Mouse (Mus musculus) neural tube, embryonic 11.5 days (tissue): ENCODE measurements around the gene Tmco1. TPM values are rescaled to one million over a fixed set of nuclear protein-coding genes. Genes with fewer than 3 reads are reported as not detected.
"Not testable (repeated sequence)": the region's sequence is repeated elsewhere in the genome, so short reads cannot be mapped to it uniquely, and the experiment has no call there.

Experiments
- ATAC-seq: fragments of 200-750 bp; cut with Nextera tagmentation; 2 replicates; pipeline ENCODE4 v1.8.0; 2017; ENCODE audit warnings: moderate number of reproducible peaks, mild to moderate bottlenecking, moderate TSS enrichment, moderate library complexity; ENCODE audit not compliant: insufficient read depth, low FRiP score, low TSS enrichment
- DNase-seq: peaks from one replicate; pipeline ENCODE4 v3.0.0-alpha.2; 2015; ENCODE audit warnings: low spot score
- H3K27ac ChIP-seq: fragments of 300-500 bp; sonication (generic); 2 replicates; pipeline ENCODE4 v1.5.1; 2014; ENCODE audit warnings: low read depth, mild to moderate bottlenecking, low read length
- H3K27me3 ChIP-seq: fragments of 300-500 bp; sonication (generic); 2 replicates; pipeline ENCODE4 v1.6.1; 2014; ENCODE audit warnings: mild to moderate bottlenecking, low read length, mixed read lengths; ENCODE audit not compliant: control insufficient read depth, insufficient read depth
- H3K36me3 ChIP-seq: fragments of 300-500 bp; sonication (generic); 2 replicates; pipeline ENCODE4 v1.6.1; 2014; ENCODE audit warnings: mild to moderate bottlenecking, low read length, moderate library complexity, mixed read lengths; ENCODE audit not compliant: control insufficient read depth, insufficient read depth
- H3K4me1 ChIP-seq: fragments of 300-500 bp; sonication (generic); 2 replicates; pipeline ENCODE4 v1.6.1; 2014; ENCODE audit warnings: low read length, mixed read lengths; ENCODE audit not compliant: control insufficient read depth, insufficient read depth
- H3K4me2 ChIP-seq: fragments of 300-500 bp; sonication (generic); 2 replicates; pipeline ENCODE4 v1.6.1; 2014; ENCODE audit warnings: low read depth, mild to moderate bottlenecking, moderate library complexity
- H3K4me3 ChIP-seq: fragments of 300-500 bp; sonication (generic); 2 replicates; pipeline ENCODE4 v1.5.1; 2014; ENCODE audit warnings: low read depth, low read length
- H3K9ac ChIP-seq: fragments of 300-500 bp; sonication (generic); 2 replicates; pipeline ENCODE4 v1.6.1; 2014; ENCODE audit warnings: mild to moderate bottlenecking, low read length
- H3K9me3 ChIP-seq: fragments of 300-500 bp; sonication (generic); 2 replicates; pipeline ENCODE4 v1.6.1; 2016; ENCODE audit warnings: low read length; ENCODE audit not compliant: control insufficient read depth
- WGBS: fragments of 180-500 bp; shearing (Covaris S2); extraction: QIAGEN DNeasy Blood & Tissue Kit; methylation state at CpG from one replicate; pipeline ENCODE4 v1.1.7; 2014; 5-methylcytosine and 5-hydroxymethylcytosine counted together
- polyA plus RNA-seq: library from polyadenylated mRNA; unstranded; fragments of >200 nt; fragmentation: Nextera tagmentation; extraction: Ambion mirVana; gene quantifications from 2 replicates; pipeline ENCODE4 v1.2.1, GENCODE M21; 2014

The Tmco1 gene
- polyA plus RNA-seq, 1 experiment from 2014 or later: 81.9 TPM

GRCm38 (mm10) chr1:167339177-167339781 lies 31.1 kb downstream of the Tmco1 start:
- Histone ChIP-seq H3K9ac (no peak overlapping the region), H3K4me1 (no peaks in the 10 kb centered on the region), H3K9me3 (no peaks in the 10 kb centered on the region), H3K27ac (no peak overlapping the region), H3K27me3 (0 out of 2 replicates have a peak, but pooled peaks cover 4% of the 10 kb centered on the region), H3K4me3 (no peak overlapping the region), H3K4me2 (no peak overlapping the region), H3K36me3 (no peaks in the 10 kb centered on the region)
- DNase-seq (no peak), ATAC-seq (no peak)
- WGBS: 79% methylated on average over 8 of the region's 9 CpGs

DNA sequence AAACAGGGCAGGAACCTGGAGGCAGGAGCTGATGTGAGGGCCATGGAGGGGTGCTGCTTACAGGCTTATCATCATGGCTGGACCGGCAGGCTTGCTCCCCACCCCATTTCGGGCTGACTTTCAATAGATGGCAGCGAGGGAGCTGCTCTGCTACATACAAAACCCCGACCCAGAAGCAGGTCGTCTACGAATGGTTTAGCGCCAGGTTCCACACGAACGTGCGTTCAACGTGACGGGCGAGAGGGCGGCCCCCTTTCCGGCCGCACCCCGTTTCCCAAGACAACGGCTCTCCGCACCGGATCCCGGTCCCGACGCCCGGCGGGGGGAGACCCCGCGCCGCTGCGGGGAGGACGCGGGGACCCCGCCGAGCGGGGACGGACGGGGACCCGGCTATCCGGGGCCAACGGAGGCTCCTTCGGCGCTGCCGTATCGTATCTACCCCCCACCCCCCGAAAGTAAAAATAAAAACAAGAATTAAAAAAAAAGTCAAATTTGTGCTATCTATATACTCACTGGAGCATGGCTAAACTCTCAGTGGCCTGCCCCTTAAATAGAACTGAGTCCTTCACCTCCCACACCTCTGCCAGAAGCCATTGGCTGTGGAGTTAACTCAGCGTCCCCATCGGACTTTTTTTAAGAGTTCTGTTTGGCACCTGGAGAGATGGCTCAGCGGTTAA lies 32.1 kb downstream of the Tmco1 start:
- no peak overlapping the region for H3K27ac ChIP-seq
- DNase-seq: peak; percentile 24
- peak overlapping the region; percentile 41 for H3K9ac ChIP-seq
- 2% methylated on average over 44 of the region's 47 CpGs for WGBS
- 0 out of 2 replicates have a peak, but pooled peaks cover 4% of the 10 kb centered on the region for H3K27me3 ChIP-seq
- H3K36me3 ChIP-seq: no peaks in the 10 kb centered on the region
- H3K4me3 ChIP-seq: peak overlapping the region; percentile 39
- no peaks in the 10 kb centered on the region for H3K4me1 ChIP-seq
- H3K9me3 ChIP-seq: no peaks in the 10 kb centered on the region
- 0 out of 2 replicates have a peak, but pooled peaks have one; percentile 42 for ATAC-seq
- peak overlapping the region; percentile 70 for H3K4me2 ChIP-seq

DNA sequence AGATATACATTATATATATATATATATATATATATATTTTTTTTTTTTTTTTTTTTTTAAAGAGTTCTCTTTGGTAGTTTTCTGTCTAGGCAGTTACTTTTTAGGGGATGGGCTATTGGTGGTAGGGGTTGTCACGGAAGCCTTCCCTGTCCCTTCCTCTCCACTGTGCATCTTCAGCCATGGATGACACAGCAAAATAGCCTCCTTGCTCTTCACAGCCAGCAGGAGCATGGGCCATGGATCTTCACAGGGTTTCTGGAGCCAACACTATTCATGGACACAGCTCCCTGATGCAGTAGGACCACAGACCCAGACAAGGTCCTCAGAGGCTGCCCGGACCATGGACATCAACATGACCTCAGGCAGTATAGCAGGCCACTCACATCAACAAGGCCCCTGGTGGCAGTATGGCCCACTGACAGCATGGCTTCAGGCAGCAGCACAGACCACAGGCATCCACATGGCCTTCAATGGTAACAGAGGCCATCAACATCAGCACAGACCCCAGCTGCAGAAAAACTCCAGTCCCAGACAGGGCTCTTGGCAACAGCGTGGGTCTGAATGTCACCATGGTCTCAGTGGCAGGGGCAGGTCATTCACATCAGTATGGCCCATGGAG lies 32.8 kb downstream of the Tmco1 start:
- 0 out of 2 replicates have a peak, but pooled peaks cover 4% of the 10 kb centered on the region for H3K27me3 ChIP-seq
- H3K9ac ChIP-seq: no peak overlapping the region
- no peaks in the 10 kb centered on the region for H3K4me1 ChIP-seq
- no peaks in the 10 kb centered on the region for H3K36me3 ChIP-seq
- H3K27ac ChIP-seq: no peak overlapping the region
- H3K4me3 ChIP-seq: no peak overlapping the region
- H3K9me3 ChIP-seq: no peaks in the 10 kb centered on the region
- DNase-seq (no peak), ATAC-seq (no peak)
- 86% methylated on average over 3 of the region's 3 CpGs for WGBS
- no peak overlapping the region for H3K4me2 ChIP-seq

DNA sequence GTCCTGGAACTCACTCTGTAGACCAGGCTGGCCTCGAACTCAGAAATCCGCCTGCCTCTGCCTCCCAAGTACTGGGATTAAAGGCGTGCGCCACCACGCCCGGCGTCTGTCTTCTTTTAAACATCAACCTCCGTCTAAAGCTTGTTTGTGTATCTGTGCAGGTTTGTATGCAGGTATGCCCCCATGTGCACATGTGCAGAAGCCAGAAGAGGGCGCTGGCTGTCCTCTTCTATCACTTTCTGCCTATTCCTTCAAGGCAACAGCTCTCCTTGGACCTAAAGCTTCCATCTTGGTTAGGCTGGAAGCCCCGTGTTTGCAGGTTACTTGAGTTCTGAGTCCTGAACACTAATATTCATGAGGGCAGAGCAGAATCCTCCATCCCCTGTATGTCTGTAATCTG lies 34.7 kb downstream of the Tmco1 start:
- no peak overlapping the region for H3K27ac ChIP-seq
- no peak overlapping the region for H3K4me3 ChIP-seq
- no peaks in the 10 kb centered on the region for H3K9me3 ChIP-seq
- no peak for ATAC-seq
- H3K36me3 ChIP-seq: no peaks in the 10 kb centered on the region
- no peak for DNase-seq
- WGBS: 91% methylated on average over 10 of the region's 10 CpGs
- no peak overlapping the region for H3K4me2 ChIP-seq
- H3K27me3 ChIP-seq: 0 out of 2 replicates have a peak, but pooled peaks cover 4% of the 10 kb centered on the region
- H3K9ac ChIP-seq: no peak overlapping the region
- no peaks in the 10 kb centered on the region for H3K4me1 ChIP-seq

- H3K4me3 ChIP-seq, H3K4me1 ChIP-seq, ATAC-seq, H3K36me3 ChIP-seq, H3K9me3 ChIP-seq, DNase-seq, H3K27ac ChIP-seq, H3K27me3 ChIP-seq, H3K4me2 ChIP-seq, H3K9ac ChIP-seq: not testable (repeated sequence)
- WGBS: 93% methylated on average over 10 of the region's 10 CpGs
Measured at GRCm38 (mm10) chr1:167345994-167346520, 37.9 kb downstream of the Tmco1 start.

DNA sequence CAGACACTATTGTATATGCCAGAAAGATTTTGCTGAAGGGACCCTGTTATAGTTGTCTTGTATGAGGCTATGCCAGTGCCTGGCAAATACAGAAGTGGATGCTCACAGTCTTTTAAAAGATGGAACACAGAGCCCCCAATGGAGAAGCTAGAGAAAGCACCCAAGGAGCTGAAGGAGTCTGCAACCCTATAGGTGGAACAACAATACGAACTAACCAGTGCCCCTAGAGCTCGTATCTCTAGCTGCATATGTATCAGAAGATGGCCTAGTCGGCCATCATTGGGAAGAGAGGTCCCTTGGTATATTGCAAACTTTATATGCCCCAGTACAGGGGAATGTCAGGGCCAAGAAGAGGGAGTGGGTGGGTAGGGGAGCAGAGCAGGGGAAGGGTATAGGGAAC lies 41.0 kb downstream of the Tmco1 start:
- not testable (repeated sequence) for ATAC-seq, H3K4me3 ChIP-seq, DNase-seq, H3K9ac ChIP-seq, H3K27ac ChIP-seq, H3K27me3 ChIP-seq, H3K36me3 ChIP-seq, H3K4me1 ChIP-seq, H3K9me3 ChIP-seq, H3K4me2 ChIP-seq
- 54% methylated on average over 3 of the region's 3 CpGs for WGBS

DNA sequence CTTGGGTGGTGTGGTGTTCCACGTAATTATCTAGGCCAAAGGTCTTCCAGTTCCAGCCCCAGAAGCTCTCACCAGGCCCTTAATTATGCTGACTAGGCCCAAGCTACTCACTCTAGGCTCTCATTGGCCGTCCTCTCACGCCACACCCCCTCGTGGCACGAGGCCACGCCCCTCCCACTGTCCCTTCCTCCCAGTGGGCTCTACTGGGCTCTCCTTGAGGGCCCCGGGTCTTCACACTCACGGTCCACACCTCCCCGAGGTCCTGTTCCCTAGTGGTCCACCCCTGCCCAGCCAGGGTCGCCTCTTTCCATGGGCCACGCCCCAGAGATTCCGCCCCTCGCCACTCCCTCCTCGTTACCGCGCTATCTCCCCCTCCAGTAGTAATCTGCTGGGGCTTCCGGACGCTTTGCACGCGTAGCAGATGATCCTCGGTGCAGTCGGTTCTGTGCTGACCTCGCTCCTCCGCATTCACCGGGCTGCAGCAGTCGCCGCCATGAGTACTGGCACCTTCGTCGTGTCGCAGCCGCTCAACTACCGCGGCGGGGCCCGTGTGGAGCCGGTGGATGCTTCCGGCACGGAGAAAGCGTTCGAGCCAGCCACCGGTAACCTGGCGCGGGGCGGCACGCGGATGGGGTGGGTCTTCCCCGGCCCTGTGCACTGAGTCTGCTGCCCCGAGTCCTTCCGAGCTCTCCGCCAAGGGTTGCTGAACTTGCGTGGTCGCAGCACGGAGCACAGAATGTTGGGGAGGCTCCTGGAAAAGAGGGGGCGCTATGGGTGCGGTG lies 41.8 kb downstream of the Tmco1 start, which contains the start of gene Aldh9a1:
Aldh9a1 (plus strand) TSS at position 177 of the 782 bp plus-strand sequence.
- peak within 1 kb of the TSS; percentile 54 for H3K4me3 ChIP-seq
- H3K27ac ChIP-seq: peak within 1 kb of the TSS; percentile 58; the same call in 1 of the 2 replicates
- 0 out of 2 replicates have a peak, but pooled peaks cover 3% of the 10 kb centered on the region for H3K36me3 ChIP-seq
- peak within 1 kb of the TSS; percentile 59 for H3K9ac ChIP-seq
- H3K4me2 ChIP-seq: peak within 1 kb of the TSS; percentile 60
- no peaks in the 10 kb centered on the region for H3K4me1 ChIP-seq
- no peaks in the 10 kb centered on the region for H3K27me3 ChIP-seq
- ATAC-seq (peak; percentile 99), DNase-seq (peak; percentile 89)
- WGBS: under 1% methylated on average over 55 of the region's 55 CpGs
- no peaks in the 10 kb centered on the region for H3K9me3 ChIP-seq
